9 mouse cellular contexts compared by ENCODE assay signal in the genomic region with DNA sequence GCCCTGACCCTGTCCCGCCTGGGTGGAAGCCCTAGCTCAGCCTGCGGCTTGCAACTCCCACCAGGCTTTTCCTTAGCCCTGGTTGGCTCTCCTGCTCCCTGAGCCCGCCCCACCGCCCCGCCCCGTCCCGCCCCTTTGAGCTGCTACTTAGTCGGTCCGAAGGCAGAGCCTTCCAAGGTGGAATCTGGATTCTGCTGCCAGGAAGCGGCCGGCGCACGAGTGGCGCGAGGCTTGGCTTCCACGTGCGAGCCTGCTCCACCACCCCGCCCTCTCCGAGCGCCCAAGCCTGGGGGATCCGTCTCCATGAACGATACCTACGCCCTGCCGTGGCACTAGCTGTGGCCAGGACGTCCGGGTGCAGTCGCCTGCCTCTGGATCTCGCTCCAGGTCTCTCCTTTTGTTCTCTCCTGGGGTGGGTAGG. TPM values are rescaled to one million over a fixed set of nuclear protein-coding genes. Genes with fewer than 3 reads are reported as not detected.
A peak's percentile ranks its signal among the peaks of the same experiment; 100 is the strongest.
DNase-seq lines count a peak whose midpoint lies in the region; ATAC-seq lines count a peak whose summit lies in the region.
"Had no signal": no experiment of that assay in that cellular context is flagged by ENCODE, and none has a peak within 500 bp of the region (broad histone marks: within the 10 kb centered on the region; RNA-seq: fewer than 3 reads in every experiment).

A gene (plus strand): TSS at position 165 of the 421 bp plus-strand sequence.

- H3K27me3 ChIP-seq in forebrain, embryonic 12.5 days = peaks cover 78% of the 10 kb centered on the region
- peaks cover 31% of the 10 kb centered on the region for H3K27me3 ChIP-seq in intestine, embryonic 14.5 days (replicated peaks; ENCODE audit: control insufficient read depth, insufficient read depth, low read length)
- H3K27me3 ChIP-seq in liver, embryonic 16.5 days (ENCODE audit: control insufficient read depth, insufficient read depth, low read depth, low read length) = peaks cover 68% of the 10 kb centered on the region
- H3K27me3 ChIP-seq in neural tube, embryonic 14.5 days (ENCODE audit: control insufficient read depth, insufficient read depth, low read length) = peaks cover 12% of the 10 kb centered on the region

- H3K9me3 ChIP-seq in forebrain, embryonic 12.5 days = no peaks in the 10 kb centered on the region
- no peaks in the 10 kb centered on the region for H3K9me3 ChIP-seq in intestine, embryonic 14.5 days (ENCODE audit: control insufficient read depth, low read length)
- no peaks in the 10 kb centered on the region for H3K9me3 ChIP-seq in liver, embryonic 16.5 days (replicated peaks; ENCODE audit: control insufficient read depth, low read length)
- H3K9me3 ChIP-seq in neural tube, embryonic 14.5 days (ENCODE audit: control insufficient read depth, low read length) = no peaks in the 10 kb centered on the region

- 19% methylated on average over 28 of the region's 28 CpGs for WGBS in forebrain, embryonic 12.5 days
- 4% methylated on average over 22 of the region's 28 CpGs for WGBS in intestine, embryonic 14.5 days
- WGBS in liver, embryonic 16.5 days (ENCODE audit: insufficient replicate concordance) = 16% methylated on average over 28 of the region's 28 CpGs
- 11% methylated on average over 20 of the region's 28 CpGs for WGBS in neural tube, embryonic 14.5 days

- peak; percentile 94 for DNase-seq in ZHBTc4 (ENCODE audit: low read depth, low spot score)
- DNase-seq in intestine, embryonic 14.5 days (ENCODE audit: low spot score) = peak; percentile 70
- no peak for DNase-seq in gastrocnemius, postnatal 10 days
- DNase-seq in right cerebral cortex, postnatal 36 days (ENCODE audit: low spot score in 2 of 2) = no peak

- peak within 1 kb of the TSS; percentile 38; the same call in 1 of the 2 replicates for H3K9ac ChIP-seq in forebrain, embryonic 12.5 days
- H3K9ac ChIP-seq in intestine, embryonic 14.5 days (ENCODE audit: low read length) = peak within 1 kb of the TSS; percentile 38
- peak within 1 kb of the TSS; percentile 20; the same call in 1 of the 2 replicates for H3K9ac ChIP-seq in liver, embryonic 16.5 days (ENCODE audit: low read depth, low read length)
- 0 out of 2 replicates have a peak within 1 kb of the TSS, but pooled peaks have one; percentile 32 for H3K9ac ChIP-seq in neural tube, embryonic 14.5 days (replicated peaks; ENCODE audit: low read depth, low read length)

- ATAC-seq in CD4-positive, CD25-positive, alpha-beta regulatory T cell, adult 4 months = peak; percentile 53
- peak; percentile 59; the same call in 1 of the 2 replicates for ATAC-seq in forebrain, embryonic 12.5 days (ENCODE audit: low FRiP score)
- ATAC-seq in intestine, embryonic 14.5 days (replicated peaks; ENCODE audit: low FRiP score, low TSS enrichment, low read depth) = peak; percentile 65
- peak; percentile 82 for ATAC-seq in liver, embryonic 16.5 days (ENCODE audit: low read depth)
- ATAC-seq in neural tube, embryonic 14.5 days (ENCODE audit: low read depth) = peak; percentile 80

- H3K4me1 ChIP-seq in forebrain, embryonic 12.5 days = peaks cover 4% of the 10 kb centered on the region; the same call in 1 of the 2 replicates
- no peaks in the 10 kb centered on the region for H3K4me1 ChIP-seq in intestine, embryonic 14.5 days (replicated peaks; ENCODE audit: control insufficient read depth, insufficient read depth, low read length)
- no peaks in the 10 kb centered on the region for H3K4me1 ChIP-seq in liver, embryonic 16.5 days (ENCODE audit: control insufficient read depth, low read depth, low read length)
- H3K4me1 ChIP-seq in neural tube, embryonic 14.5 days (ENCODE audit: control insufficient read depth, insufficient read depth, low read length) = no peaks in the 10 kb centered on the region

- no peaks in the 10 kb centered on the region for H3K36me3 ChIP-seq in forebrain, embryonic 12.5 days (replicated peaks)
- H3K36me3 ChIP-seq in intestine, embryonic 14.5 days (ENCODE audit: control insufficient read depth, insufficient read depth, low read length) = no peaks in the 10 kb centered on the region
- H3K36me3 ChIP-seq in liver, embryonic 16.5 days (ENCODE audit: control insufficient read depth, insufficient read depth) = no peaks in the 10 kb centered on the region
- no peaks in the 10 kb centered on the region for H3K36me3 ChIP-seq in neural tube, embryonic 14.5 days (ENCODE audit: control insufficient read depth, insufficient read depth, low read length)

- H3K4me2 ChIP-seq in forebrain, embryonic 12.5 days = peak within 1 kb of the TSS; percentile 50
- H3K4me2 ChIP-seq in intestine, embryonic 14.5 days (ENCODE audit: low read length) = peak within 1 kb of the TSS; percentile 58
- H3K4me2 ChIP-seq in liver, embryonic 16.5 days (ENCODE audit: low read depth, low read length) = peak within 1 kb of the TSS; percentile 50
- peak within 1 kb of the TSS; percentile 44 for H3K4me2 ChIP-seq in neural tube, embryonic 14.5 days (ENCODE audit: low read depth, low read length)

- peak within 1 kb of the TSS; percentile 33 for H3K4me3 ChIP-seq in forebrain, embryonic 12.5 days (replicated peaks)
- peak within 1 kb of the TSS; percentile 37 for H3K4me3 ChIP-seq in intestine, embryonic 14.5 days (ENCODE audit: low read depth, low read length)
- peak within 1 kb of the TSS; percentile 49 for H3K4me3 ChIP-seq in liver, embryonic 16.5 days (ENCODE audit: low read depth, low read length)
- H3K4me3 ChIP-seq in neural tube, embryonic 14.5 days (ENCODE audit: low read depth, low read length) = peak within 1 kb of the TSS; percentile 18

- H3K27ac ChIP-seq in forebrain, embryonic 12.5 days = no peak within 1 kb of the TSS
- H3K27ac ChIP-seq in intestine, embryonic 14.5 days (ENCODE audit: low read depth) = no peak within 1 kb of the TSS
- no peak within 1 kb of the TSS for H3K27ac ChIP-seq in liver, embryonic 16.5 days (ENCODE audit: low read length)
- H3K27ac ChIP-seq in neural tube, embryonic 14.5 days (ENCODE audit: low read depth, low read length) = no peak within 1 kb of the TSS

RNA-seq across cellular contexts. Expression of the gene that starts here (rescaled TPM):
- under 1 TPM in 1 of 2 experiments, not detected in 1; 0.31 TPM for polyA plus RNA-seq in CD4-positive, CD25-positive, alpha-beta regulatory T cell, adult 4 months (2017; shearing (Covaris generic))
- polyA plus RNA-seq in forebrain, embryonic 12.5 days (2016; fragmentation: Nextera tagmentation; extraction: Ambion mirVana) = 3.7 and 5.4 TPM in 2 replicates
- 4.6 and 4.9 TPM in 2 replicates for polyA plus RNA-seq in intestine, embryonic 14.5 days (2014; fragmentation: Nextera tagmentation; extraction: Ambion mirVana)
- polyA plus RNA-seq in liver, embryonic 16.5 days (2015; fragmentation: Nextera tagmentation; extraction: Ambion mirVana) = 21.3 and 21.5 TPM in 2 replicates
- polyA plus RNA-seq in neural tube, embryonic 14.5 days (2014; fragmentation: Nextera tagmentation; extraction: Ambion mirVana) = 0.19 and 0.31 TPM in 2 replicates
- total RNA-seq in gastrocnemius, postnatal 10 days (2021) = under 1 TPM; 0.09 to 0.11 TPM
- total RNA-seq: heart, adult 18-20 months had no signal

Comparison
In these comparisons a context has a peak if more than half of its experiments do, and no peak if none do; other contexts are left out.
1. Peak in ATAC-seq in CD4-positive, CD25-positive, alpha-beta regulatory T cell, adult 4 months; RNA of the gene not detected or under 1 TPM.
2. Peak in ATAC-seq, H3K4me3 ChIP-seq, H3K9ac ChIP-seq and H3K4me2 ChIP-seq in neural tube, embryonic 14.5 days; RNA of the gene not detected or under 1 TPM.
3. DNase-seq: peak in ZHBTc4 (single experiment) and intestine, embryonic 14.5 days (single experiment); none in gastrocnemius, postnatal 10 days (single experiment) and right cerebral cortex, postnatal 36 days (0 of 2).
4. Peak in every context shown above with its lines, with median percentiles within 50 percentile points of each other: ATAC-seq, H3K4me2 ChIP-seq, H3K4me3 ChIP-seq and H3K9ac ChIP-seq.